Mouse (Mus musculus): ENCODE measurements around the gene Mllt10.

Gene Mllt10

GRCm38 (mm10) chr2:18055016-18055928, at the start of gene Mllt10:
Gene Mllt10 (plus strand): TSS chr2:18055237.
- no peak for DNase-seq (ENCODE audit: low read depth, low spot score)

GRCm38 (mm10) chr2:18011226-18011625, 43.8 kb upstream of the Mllt10 start:
- peak; percentile 34 for DNase-seq (ENCODE audit: low read depth, low spot score)

GRCm38 (mm10) chr2:18012866-18013265, 42.2 kb upstream of the Mllt10 start:
- no peak for DNase-seq (ENCODE audit: low read depth, low spot score)

- no peak for DNase-seq (ENCODE audit: low read depth, low spot score)
Observed at GRCm38 (mm10) chr2:18015581-18015980, 39.5 kb upstream of the Mllt10 start.

- DNase-seq (ENCODE audit: low read depth, low spot score) = no peak
Observed at GRCm38 (mm10) chr2:18016639-18017038, 38.4 kb upstream of the Mllt10 start.

GRCm38 (mm10) chr2:18017321-18017720, 37.7 kb upstream of the Mllt10 start:
- no peak for DNase-seq (ENCODE audit: low read depth, low spot score)

GRCm38 (mm10) chr2:18019122-18019521, 35.9 kb upstream of the Mllt10 start:
- no peak for DNase-seq (ENCODE audit: low read depth, low spot score)

- DNase-seq (ENCODE audit: low read depth, low spot score) = no peak
Observed at GRCm38 (mm10) chr2:18022886-18023285, 32.2 kb upstream of the Mllt10 start.

- no peak for DNase-seq (ENCODE audit: low read depth, low spot score)
Observed at GRCm38 (mm10) chr2:18025116-18025515, 29.9 kb upstream of the Mllt10 start.

- no peak for DNase-seq (ENCODE audit: low read depth, low spot score)
Observed at GRCm38 (mm10) chr2:18025781-18026115, 29.3 kb upstream of the Mllt10 start.

- DNase-seq (ENCODE audit: low read depth, low spot score) = peak; percentile 39
Observed at GRCm38 (mm10) chr2:18026116-18026947, 28.7 kb upstream of the Mllt10 start.

- DNase-seq (ENCODE audit: low read depth, low spot score) = peak; percentile 86
Observed at GRCm38 (mm10) chr2:18027448-18028139, 27.4 kb upstream of the Mllt10 start.

GRCm38 (mm10) chr2:18028140-18029021, 26.7 kb upstream of the Mllt10 start:
- no peak for DNase-seq (ENCODE audit: low read depth, low spot score)

- no peak for DNase-seq (ENCODE audit: low read depth, low spot score)
Observed at GRCm38 (mm10) chr2:18029656-18030055, 25.4 kb upstream of the Mllt10 start.

GRCm38 (mm10) chr2:18030581-18030980, 24.5 kb upstream of the Mllt10 start:
- no peak for DNase-seq (ENCODE audit: low read depth, low spot score)

- DNase-seq (ENCODE audit: low read depth, low spot score) = no peak
Observed at GRCm38 (mm10) chr2:18031271-18031821, 23.7 kb upstream of the Mllt10 start.

- DNase-seq (ENCODE audit: low read depth, low spot score) = no peak
Observed at GRCm38 (mm10) chr2:18031831-18032537, 23.1 kb upstream of the Mllt10 start.

- DNase-seq (ENCODE audit: low read depth, low spot score) = no peak
Observed at GRCm38 (mm10) chr2:18032538-18032895, 22.5 kb upstream of the Mllt10 start.

- DNase-seq (ENCODE audit: low read depth, low spot score) = no peak
Observed at GRCm38 (mm10) chr2:18033166-18034108, 21.6 kb upstream of the Mllt10 start.
